Mouse (Mus musculus): ENCODE measurements at regions not wholly inside any gene's neighbourhood (a gene's known extent, or its start where the extent isn't known, plus 50 kb on each side); places are given as distances from the start of the nearest gene placed in this dataset.

DNA sequence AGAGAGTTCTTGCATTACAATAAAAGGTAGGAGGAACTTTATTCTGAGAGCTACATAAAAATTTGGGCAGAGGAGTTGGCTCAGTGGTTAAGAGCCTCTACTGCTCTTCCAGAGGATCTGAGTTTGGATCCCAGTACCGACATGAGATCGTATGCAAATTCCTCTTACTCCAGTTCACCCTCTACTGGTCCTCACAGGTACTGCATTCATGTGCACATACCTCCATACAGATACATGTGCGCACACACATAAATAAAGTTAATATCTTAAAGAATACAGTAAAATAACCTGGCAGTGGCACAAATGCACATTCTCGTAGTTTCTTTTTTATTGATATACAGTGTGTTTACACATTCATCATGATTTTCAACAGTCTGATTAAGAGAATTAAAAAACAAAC lies 232.4 kb downstream of the Vps13c start:
- Histone ChIP-seq H3K4me1 (no peaks in the 10 kb centered on the region), H3K4me3 (no peak overlapping the region), H3K27ac (no peak overlapping the region), H3K9me3 (no peaks in the 10 kb centered on the region), H3K4me2 (no peak overlapping the region), H3K27me3 (replicated peaks) (no peaks in the 10 kb centered on the region), H3K9ac (no peak overlapping the region), H3K36me3 (replicated peaks) (no peaks in the 10 kb centered on the region)
- WGBS: 93% methylated on average over 4 of the region's 4 CpGs
- ATAC-seq (replicated peaks): no peak

DNA sequence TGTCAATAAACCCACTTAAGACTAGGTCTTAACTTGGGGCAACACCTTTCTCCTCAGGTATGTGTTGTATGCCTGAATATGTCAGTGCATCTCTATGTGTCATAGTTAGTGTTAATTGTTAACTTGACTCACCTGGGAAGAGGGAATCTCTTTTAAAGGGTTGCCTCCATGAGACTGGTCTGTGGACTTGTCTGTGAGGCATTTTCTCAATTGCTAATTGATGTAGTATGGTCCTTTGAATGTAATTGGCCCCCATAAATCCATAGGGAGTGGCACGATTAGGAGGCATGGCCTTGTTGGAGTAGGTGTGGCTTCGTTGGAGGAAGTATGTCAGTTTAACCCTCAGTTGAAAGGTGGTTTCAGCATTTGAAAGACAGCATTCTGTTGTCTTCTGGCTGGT lies 237.1 kb downstream of the Vps13c start:
- Histone ChIP-seq H3K9me3 (no peaks in the 10 kb centered on the region), H3K4me3 (no peak overlapping the region), H3K4me2 (no peak overlapping the region), H3K27ac (no peak overlapping the region), H3K9ac (no peak overlapping the region), H3K4me1 (no peaks in the 10 kb centered on the region), H3K27me3 (replicated peaks) (no peaks in the 10 kb centered on the region), H3K36me3 (replicated peaks) (no peaks in the 10 kb centered on the region)
- ATAC-seq (replicated peaks): no peak
- WGBS: 92% methylated on average over 2 of the region's 2 CpGs

DNA sequence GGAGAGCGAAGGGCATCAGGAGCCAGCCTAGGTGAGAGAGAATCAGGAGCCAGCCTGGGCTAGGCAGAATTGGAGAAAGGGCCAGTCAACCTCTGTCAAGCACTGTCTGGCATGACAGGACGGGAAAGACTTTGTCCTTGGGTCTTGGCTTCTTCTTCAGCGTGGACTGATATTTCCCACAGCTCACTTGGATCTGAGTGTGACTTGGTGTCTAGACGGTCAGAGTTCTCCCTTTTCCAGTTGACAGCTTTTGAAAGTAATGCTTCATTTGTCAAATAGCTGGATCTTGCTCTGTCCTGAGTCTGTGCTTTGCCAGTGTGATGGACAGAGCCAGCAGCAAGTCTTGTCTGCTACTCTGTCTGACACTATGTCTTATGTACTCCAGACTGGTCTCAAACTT lies 243.1 kb downstream of the Vps13c start:
- H3K27ac ChIP-seq: no peak overlapping the region
- ATAC-seq (replicated peaks): no peak
- 83% methylated on average over 4 of the region's 4 CpGs for WGBS

DNA sequence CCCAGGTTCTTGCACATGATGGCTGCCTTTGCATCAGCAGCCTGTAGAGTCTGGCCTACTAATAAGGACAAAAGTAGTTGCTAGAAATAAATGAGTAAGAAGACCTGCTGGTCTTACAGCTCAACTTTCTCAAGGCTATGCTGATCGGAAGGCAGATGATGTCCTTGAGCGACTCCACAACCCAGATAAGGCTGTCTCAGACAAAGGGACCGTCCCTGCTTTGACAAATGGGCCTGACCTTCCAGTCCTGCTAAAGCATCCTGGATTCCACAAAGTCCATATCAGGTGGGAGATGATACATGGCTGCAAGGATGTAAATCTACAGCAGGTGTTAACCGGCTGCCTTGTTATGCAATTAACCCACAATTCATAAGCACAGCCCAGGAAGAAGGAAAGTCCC lies 244.8 kb downstream of the Vps13c start:
- Histone ChIP-seq H3K4me1 (no peaks in the 10 kb centered on the region), H3K27me3 (replicated peaks) (no peaks in the 10 kb centered on the region), H3K4me3 (no peak overlapping the region), H3K9me3 (no peaks in the 10 kb centered on the region), H3K27ac (no peak overlapping the region), H3K9ac (no peak overlapping the region), H3K36me3 (replicated peaks) (no peaks in the 10 kb centered on the region), H3K4me2 (no peak overlapping the region)
- 81% methylated on average over 4 of the region's 4 CpGs for WGBS
- no peak for ATAC-seq (replicated peaks)

More for the DNA sequence above, 243.1 kb downstream of the Vps13c start:
- Histone ChIP-seq H3K36me3 (replicated peaks) (no peaks in the 10 kb centered on the region), H3K27me3 (replicated peaks) (no peaks in the 10 kb centered on the region), H3K4me3 (no peak overlapping the region), H3K9me3 (no peaks in the 10 kb centered on the region), H3K9ac (no peak overlapping the region), H3K4me1 (no peaks in the 10 kb centered on the region), H3K4me2 (no peak overlapping the region)

DNA sequence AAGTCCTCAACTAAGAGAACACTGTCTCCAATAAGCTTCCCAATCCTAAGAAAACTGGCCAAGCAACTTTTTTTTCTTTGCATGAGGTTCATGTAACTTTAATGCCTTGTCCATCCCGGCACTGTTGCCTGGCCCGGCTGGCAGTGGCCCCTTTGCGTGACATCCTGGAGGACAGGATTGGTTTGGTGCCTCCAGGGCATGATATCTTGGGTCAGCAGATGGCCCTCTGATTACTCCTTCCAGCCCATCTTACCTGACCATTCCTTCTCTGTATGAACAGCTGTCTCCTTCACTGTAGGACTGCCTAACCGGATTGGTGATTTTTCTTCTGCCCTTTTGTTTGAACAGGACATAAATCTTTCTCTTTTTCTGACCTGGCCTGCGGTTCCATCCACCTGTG lies 254.4 kb downstream of the Vps13c start:
- no peak for ATAC-seq (replicated peaks)
- WGBS: 90% methylated on average over 5 of the region's 5 CpGs
- Histone ChIP-seq H3K9me3 (no peaks in the 10 kb centered on the region), H3K27ac (no peak overlapping the region), H3K9ac (no peak overlapping the region), H3K4me3 (no peak overlapping the region), H3K4me2 (no peak overlapping the region), H3K36me3 (replicated peaks) (no peaks in the 10 kb centered on the region), H3K27me3 (replicated peaks) (no peaks in the 10 kb centered on the region), H3K4me1 (no peaks in the 10 kb centered on the region)

DNA sequence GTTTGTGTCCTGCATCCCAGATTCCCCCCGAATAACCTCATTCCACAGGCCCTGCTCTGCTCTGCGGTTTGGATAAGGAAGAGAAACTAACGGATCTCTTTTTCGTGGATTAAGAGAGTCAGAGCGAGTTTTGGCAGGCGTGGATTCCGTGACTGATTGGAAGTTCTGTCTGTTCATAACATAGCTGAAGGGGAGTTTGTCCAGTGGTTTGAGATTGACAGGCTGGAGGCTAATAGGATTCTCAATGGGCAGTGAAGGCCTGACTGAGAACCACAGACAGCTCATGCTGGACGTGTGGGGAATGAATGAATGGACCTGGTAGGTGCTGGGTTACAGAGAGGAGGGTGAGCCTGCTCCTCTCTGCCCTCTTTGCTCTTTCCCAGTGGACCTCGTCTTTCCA lies 269.6 kb downstream of the Vps13c start:
- no peak overlapping the region for H3K9ac ChIP-seq
- no peak overlapping the region for H3K4me2 ChIP-seq
- ATAC-seq (replicated peaks): no peak
- H3K36me3 ChIP-seq (replicated peaks): no peaks in the 10 kb centered on the region
- H3K27me3 ChIP-seq (replicated peaks): no peaks in the 10 kb centered on the region
- H3K27ac ChIP-seq: no peak overlapping the region
- H3K4me1 ChIP-seq: no peaks in the 10 kb centered on the region
- H3K9me3 ChIP-seq: no peaks in the 10 kb centered on the region
- H3K4me3 ChIP-seq: no peak overlapping the region
- WGBS: 62% methylated on average over 9 of the region's 9 CpGs

DNA sequence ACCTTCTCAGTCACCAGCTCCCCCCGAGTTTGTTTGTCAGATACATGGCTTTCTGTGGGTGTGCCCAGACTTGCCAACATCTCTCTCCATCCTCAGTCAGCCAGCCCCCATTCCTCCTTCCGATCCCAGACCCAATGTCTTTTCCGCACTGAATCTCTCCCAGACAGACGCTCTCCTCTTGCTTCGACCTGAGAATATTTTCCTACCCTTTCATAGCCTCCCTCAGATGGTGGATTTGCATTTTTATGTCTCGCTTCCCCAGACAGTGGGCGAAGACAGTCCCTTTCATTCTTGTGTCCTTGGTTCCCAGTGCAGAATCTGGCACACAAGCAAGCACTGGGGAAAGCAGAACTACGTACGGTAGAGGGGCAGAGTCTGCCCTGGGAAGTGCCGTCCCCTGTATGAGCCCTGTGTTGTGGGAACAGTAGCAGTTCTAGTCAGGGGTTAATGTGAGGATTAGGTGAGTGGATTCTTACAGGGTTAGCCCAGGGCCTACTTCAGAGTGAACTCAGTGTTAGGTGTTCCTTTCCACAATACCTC lies 275.0 kb downstream of the Vps13c start:
- WGBS: 68% methylated on average over 10 of the region's 10 CpGs
- Histone ChIP-seq H3K9me3 (no peaks in the 10 kb centered on the region), H3K36me3 (replicated peaks) (no peaks in the 10 kb centered on the region), H3K4me3 (no peak overlapping the region), H3K27me3 (replicated peaks) (no peaks in the 10 kb centered on the region), H3K4me2 (no peak overlapping the region), H3K27ac (no peak overlapping the region), H3K9ac (no peak overlapping the region), H3K4me1 (no peaks in the 10 kb centered on the region)
- no peak for ATAC-seq (replicated peaks)

DNA sequence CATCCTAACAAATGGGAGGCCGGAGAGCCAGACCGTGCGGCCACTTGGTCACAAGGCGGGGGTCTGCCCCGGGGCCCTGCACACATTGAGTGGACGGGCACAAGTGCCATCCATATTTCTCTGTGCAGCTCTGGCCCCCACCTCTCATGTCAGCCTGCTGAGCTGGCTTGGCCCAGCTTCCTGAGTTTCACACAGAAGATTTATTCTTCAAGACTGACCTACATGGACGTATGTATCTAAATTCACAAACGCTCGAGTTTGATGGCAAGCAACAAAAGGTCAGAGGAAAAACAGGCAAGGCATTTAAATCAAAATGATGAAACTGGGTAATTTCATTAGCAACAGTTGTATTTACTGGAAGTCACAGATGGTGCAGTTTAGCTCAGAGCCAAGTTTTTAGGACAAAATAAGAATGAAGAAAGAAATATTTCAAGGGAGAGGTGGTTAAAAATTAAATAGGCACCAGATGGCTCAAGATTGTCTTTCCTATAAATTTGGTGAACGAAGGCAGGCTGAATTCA lies 276.1 kb downstream of the Vps13c start:
- Histone ChIP-seq H3K4me2 (no peak overlapping the region), H3K4me3 (no peak overlapping the region), H3K9me3 (no peaks in the 10 kb centered on the region), H3K27ac (no peak overlapping the region), H3K36me3 (replicated peaks) (no peaks in the 10 kb centered on the region), H3K9ac (no peak overlapping the region), H3K4me1 (no peaks in the 10 kb centered on the region), H3K27me3 (replicated peaks) (no peaks in the 10 kb centered on the region)
- WGBS: 77% methylated on average over 10 of the region's 10 CpGs
- no peak for ATAC-seq (replicated peaks)

DNA sequence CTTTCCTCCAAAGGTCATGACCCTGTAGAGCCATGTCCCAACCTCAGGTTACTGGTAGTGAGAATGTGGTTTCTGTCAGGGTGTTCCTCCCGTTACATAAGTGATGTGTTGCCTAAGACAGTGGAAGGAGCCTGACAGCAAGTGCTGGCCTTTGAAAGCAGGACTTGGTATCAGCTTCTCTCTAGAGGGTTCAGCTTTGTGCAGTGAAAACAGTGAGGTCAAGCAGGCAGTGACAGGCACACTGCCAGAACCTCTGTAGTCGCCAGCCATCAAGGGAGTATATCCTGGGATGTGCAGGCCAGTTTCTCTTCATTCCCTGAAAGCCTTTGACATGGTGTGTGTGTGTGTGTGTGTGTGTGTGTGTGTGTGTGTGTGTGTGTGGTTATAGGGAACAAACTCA lies 278.1 kb downstream of the Vps13c start:
- Histone ChIP-seq H3K4me3 (no peak overlapping the region), H3K9ac (no peak overlapping the region), H3K36me3 (replicated peaks) (no peaks in the 10 kb centered on the region), H3K27me3 (replicated peaks) (no peaks in the 10 kb centered on the region), H3K4me2 (no peak overlapping the region), H3K4me1 (no peaks in the 10 kb centered on the region), H3K9me3 (no peaks in the 10 kb centered on the region), H3K27ac (no peak overlapping the region)
- 77% methylated on average over 2 of the region's 2 CpGs for WGBS
- ATAC-seq (replicated peaks): no peak

DNA sequence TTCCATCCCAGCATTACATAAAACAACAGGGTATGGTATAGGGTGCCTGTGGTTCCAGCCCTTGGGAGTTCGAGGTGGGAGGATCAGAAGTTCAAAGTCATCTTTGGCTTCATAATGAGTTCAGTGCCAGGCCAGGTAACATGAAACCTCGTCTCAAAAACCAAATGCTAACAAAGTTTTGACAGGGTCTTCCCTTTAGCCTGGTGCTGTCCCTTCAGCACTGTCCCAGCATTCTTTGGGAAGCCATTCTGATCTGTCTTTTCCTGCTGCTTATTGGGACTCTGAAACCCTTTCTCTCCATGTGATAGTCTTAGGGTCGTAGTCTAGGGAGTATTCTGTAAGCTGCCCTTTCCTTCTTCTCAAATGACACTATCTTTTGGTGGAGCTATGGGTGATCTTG lies 282.1 kb downstream of the Vps13c start:
- WGBS: 63% methylated on average over 3 of the region's 3 CpGs
- Histone ChIP-seq H3K4me1 (no peaks in the 10 kb centered on the region), H3K27ac (no peak overlapping the region), H3K27me3 (replicated peaks) (no peaks in the 10 kb centered on the region), H3K4me3 (no peak overlapping the region), H3K36me3 (replicated peaks) (no peaks in the 10 kb centered on the region), H3K9me3 (no peaks in the 10 kb centered on the region), H3K9ac (no peak overlapping the region), H3K4me2 (no peak overlapping the region)
- no peak for ATAC-seq (replicated peaks)

DNA sequence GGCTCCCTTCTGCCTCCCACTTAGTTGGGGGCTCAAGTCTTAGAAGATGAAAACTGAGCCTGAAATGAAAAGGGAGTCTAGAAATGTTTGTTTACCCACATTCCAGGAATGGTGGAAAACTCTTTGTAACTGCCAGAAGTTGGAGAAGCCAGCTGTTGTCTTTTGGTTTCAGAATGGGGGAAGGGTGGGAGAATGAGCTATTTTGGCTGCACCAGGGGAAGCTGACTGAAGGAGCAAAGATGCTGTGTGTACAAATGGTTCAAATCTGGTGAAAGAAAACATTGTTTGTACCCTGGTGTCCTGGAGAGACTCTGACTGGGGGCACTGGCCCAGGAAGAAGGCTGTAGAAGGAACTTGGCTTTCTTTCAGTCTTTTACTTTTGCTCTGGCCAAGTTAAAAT lies 291.1 kb downstream of the Vps13c start:
- no peaks in the 10 kb centered on the region for H3K9me3 ChIP-seq
- H3K9ac ChIP-seq: no peak overlapping the region
- no peak overlapping the region for H3K4me3 ChIP-seq
- no peaks in the 10 kb centered on the region for H3K36me3 ChIP-seq (replicated peaks)
- no peak for ATAC-seq (replicated peaks)
- no peaks in the 10 kb centered on the region for H3K4me1 ChIP-seq
- no peak overlapping the region for H3K4me2 ChIP-seq
- H3K27me3 ChIP-seq (replicated peaks): no peaks in the 10 kb centered on the region
- H3K27ac ChIP-seq: no peak overlapping the region

DNA sequence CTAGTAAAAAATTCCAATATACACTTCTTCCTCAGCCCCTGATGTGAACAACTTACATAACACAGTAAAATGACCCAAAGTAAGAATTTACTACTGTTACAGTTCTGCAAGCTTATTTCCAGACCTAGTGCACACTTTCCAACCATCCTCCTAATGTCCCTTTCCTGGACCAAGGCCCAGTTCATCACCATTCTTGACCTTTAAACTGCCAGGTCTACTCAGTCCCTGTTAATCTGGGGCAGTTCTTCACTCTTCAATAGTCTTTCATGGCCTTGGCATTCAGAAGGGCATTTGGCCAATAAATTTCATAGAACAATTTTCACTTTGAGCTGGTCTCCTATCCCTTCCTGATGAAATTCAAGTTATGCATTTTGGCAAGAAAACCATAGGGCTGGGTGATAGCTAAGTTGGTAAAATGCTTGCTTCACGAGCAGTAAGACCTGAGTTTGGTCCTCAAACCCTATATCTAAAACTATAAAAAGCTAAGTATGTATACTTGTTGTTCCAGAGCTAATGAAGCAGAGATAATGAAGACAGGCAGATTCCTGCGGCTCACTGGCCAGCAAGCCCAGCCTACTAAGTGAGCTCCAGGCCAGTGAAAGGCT lies 295.4 kb downstream of the Vps13c start:
- H3K36me3 ChIP-seq (replicated peaks): no peaks in the 10 kb centered on the region
- H3K27me3 ChIP-seq (replicated peaks): no peaks in the 10 kb centered on the region
- H3K4me2 ChIP-seq: no peak overlapping the region
- no peak overlapping the region for H3K9ac ChIP-seq
- WGBS: 71% methylated on average over 2 of the region's 2 CpGs
- no peak overlapping the region for H3K4me3 ChIP-seq
- ATAC-seq (replicated peaks): no peak
- no peaks in the 10 kb centered on the region for H3K9me3 ChIP-seq
- no peaks in the 10 kb centered on the region for H3K4me1 ChIP-seq
- H3K27ac ChIP-seq: no peak overlapping the region

DNA sequence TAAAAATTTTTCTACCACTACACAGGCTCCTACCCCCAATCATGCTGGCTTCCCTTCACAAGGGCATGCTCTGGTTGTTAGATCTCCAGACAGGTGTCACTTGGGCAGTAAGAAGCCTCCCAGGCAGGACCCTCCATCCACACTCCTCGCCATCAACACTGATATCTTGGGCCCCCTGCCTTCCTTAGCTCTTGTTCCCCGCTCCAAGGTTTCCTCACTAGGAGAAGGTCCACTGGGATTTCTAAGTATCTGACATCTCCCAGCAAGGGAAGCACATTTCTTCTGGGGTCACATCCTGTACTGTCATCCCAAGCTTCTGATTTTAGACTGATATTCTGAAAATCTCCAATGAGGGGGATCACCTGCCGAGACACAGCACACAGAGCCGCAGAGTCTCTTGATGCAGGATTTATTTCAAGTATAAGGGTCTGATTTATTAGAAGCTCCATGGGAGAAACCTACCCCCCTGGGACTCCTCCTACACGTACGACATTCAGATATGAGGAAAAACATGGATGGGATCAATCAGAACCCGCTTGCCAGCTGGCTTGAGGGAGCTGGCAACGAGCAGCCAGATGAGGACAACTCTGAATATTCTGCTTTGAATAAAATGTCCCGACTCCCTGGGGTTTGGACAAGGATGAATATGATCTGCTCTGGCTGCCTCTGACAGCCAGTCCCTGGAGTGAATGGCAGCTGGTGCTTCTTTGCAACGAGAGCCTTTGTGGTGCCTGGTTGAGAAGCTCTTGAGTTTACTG lies 322.8 kb downstream of the Vps13c start:
- H3K4me2 ChIP-seq: no peak overlapping the region
- no peak overlapping the region for H3K9ac ChIP-seq
- no peak overlapping the region for H3K4me3 ChIP-seq
- H3K4me1 ChIP-seq: no peaks in the 10 kb centered on the region
- H3K27me3 ChIP-seq (replicated peaks): no peaks in the 10 kb centered on the region
- no peak overlapping the region for H3K27ac ChIP-seq
- no peaks in the 10 kb centered on the region for H3K36me3 ChIP-seq (replicated peaks)
- ATAC-seq (replicated peaks): no peak
- no peaks in the 10 kb centered on the region for H3K9me3 ChIP-seq
- 73% methylated on average over 10 of the region's 10 CpGs for WGBS

All from midbrain, embryonic 15.5 days (tissue).